Mouse (Mus musculus): ENCODE measurements around the gene Rnf144b. TPM values are rescaled to one million over a fixed set of nuclear protein-coding genes. Genes with fewer than 3 reads are reported as not detected.

Gene Rnf144b
- polyA plus RNA-seq, 1 experiment from 2014 or later: 2.3 TPM

DNA sequence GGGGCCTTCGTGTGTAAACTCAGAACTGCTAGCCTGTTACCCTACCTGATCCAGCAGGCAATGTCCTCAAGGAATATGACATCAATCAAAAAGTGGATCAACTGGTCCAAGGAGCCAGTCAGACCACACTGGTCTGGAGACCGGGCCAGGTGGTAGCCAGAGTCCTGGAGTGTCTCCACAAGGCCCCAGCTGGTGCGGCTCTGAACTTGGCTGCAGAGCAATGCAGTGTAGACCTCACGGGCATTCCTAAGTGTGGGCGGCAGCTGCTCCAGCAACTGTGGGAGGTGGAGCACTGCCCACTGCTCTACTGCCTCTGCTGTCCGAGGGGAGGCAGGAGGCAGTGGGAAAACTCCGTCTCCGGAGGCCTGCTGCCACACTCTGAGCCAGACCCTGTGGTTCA lies 55.7 kb downstream of the Rnf144b start:
- no peak overlapping the region for H3K4me2 ChIP-seq (ENCODE audit: low read length)
- 70% methylated on average over 8 of the region's 8 CpGs for WGBS

DNA sequence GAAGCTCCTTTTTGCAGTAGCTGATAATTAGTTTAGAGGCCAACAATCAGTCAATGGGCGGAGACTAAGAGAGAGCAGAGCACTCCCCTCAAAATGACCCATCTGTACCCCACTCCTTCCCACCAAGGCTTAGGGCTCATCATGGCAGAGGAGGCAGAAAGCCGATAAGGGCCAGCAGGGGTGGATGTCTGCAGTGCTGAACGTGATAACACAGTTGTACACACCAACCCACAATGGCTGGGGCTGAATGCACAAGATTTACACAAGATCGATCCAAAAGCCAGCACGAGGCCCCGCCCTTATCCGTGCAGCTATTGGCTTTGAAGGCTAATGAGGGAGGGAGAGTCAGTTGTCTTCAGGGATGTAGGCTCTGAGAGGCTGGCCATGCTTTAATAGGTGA lies 58.3 kb downstream of the Rnf144b start:
- Histone ChIP-seq H3K4me2 (ENCODE audit: low read length) (no peak overlapping the region), H3K4me3 (ENCODE audit: control insufficient read depth in 1 of 2, insufficient read depth in 1 of 2, low read depth in 1 of 2, low read length in 2 of 2) (no peak overlapping the region), H3K9ac (ENCODE audit: low read length) (no peak overlapping the region), H3K36me3 (ENCODE audit: control insufficient read depth, insufficient read depth, low read length) (no peaks in the 10 kb centered on the region), H3K27ac (replicated peaks in 1 of 2; ENCODE audit: control insufficient read depth in 1 of 2, insufficient read depth in 1 of 2, low read depth in 2 of 2, low read length in 2 of 2) (no peak overlapping the region), H3K4me1 (ENCODE audit: control insufficient read depth in 2 of 2, insufficient read depth in 2 of 2, low read length in 2 of 2) (peaks cover 7 to 21% of the 10 kb centered on the region in 2 experiments), H3K9me3 (ENCODE audit: control insufficient read depth, low read length) (no peaks in the 10 kb centered on the region), H3K27me3 (ENCODE audit: control insufficient read depth, insufficient read depth, low read length) (no peaks in the 10 kb centered on the region)
- WGBS: 80% methylated on average over 7 of the region's 7 CpGs
- no peak for ATAC-seq (ENCODE audit: insufficient number of reproducible peaks, insufficient read depth, low FRiP score, low read depth)

More for the DNA sequence above, 55.7 kb downstream of the Rnf144b start:
- H3K9ac ChIP-seq (ENCODE audit: low read length): no peak overlapping the region
- H3K27ac ChIP-seq (replicated peaks in 1 of 2; ENCODE audit: control insufficient read depth in 1 of 2, insufficient read depth in 1 of 2, low read depth in 2 of 2, low read length in 2 of 2): no peak overlapping the region
- H3K4me1 ChIP-seq (ENCODE audit: control insufficient read depth in 2 of 2, insufficient read depth in 2 of 2, low read length in 2 of 2): peaks cover 0 to 7% of the 10 kb centered on the region in 2 experiments; a peak in 1 of 4 replicates
- no peak overlapping the region for H3K4me3 ChIP-seq (ENCODE audit: control insufficient read depth in 1 of 2, insufficient read depth in 1 of 2, low read depth in 1 of 2, low read length in 2 of 2)
- no peaks in the 10 kb centered on the region for H3K36me3 ChIP-seq (ENCODE audit: control insufficient read depth, insufficient read depth, low read length)
- H3K9me3 ChIP-seq (ENCODE audit: control insufficient read depth, low read length): no peaks in the 10 kb centered on the region
- no peaks in the 10 kb centered on the region for H3K27me3 ChIP-seq (ENCODE audit: control insufficient read depth, insufficient read depth, low read length)
- ATAC-seq (ENCODE audit: insufficient number of reproducible peaks, insufficient read depth, low FRiP score, low read depth): no peak

DNA sequence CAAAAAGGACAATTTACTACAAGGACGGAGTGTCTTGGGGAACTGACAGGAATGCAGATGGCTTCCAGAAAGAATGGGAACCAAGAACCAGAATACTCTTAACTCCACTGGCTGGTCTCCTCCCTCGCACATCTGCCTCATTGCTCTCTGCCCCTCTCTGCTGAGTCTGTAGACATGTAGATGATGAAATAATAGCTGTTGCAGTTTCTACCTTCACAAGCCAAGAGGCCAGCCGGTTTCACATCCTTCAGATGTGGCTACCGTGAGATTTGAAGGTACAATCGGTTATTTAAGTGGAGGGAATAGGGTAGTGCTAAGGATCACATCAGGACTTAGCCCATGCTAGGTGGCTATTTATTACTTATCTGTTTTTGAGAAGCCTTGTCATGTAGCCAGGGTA lies 59.9 kb downstream of the Rnf144b start:
- H3K36me3 ChIP-seq (ENCODE audit: control insufficient read depth, insufficient read depth, low read length): no peaks in the 10 kb centered on the region
- WGBS: 88% methylated on average over 5 of the region's 5 CpGs
- no peak overlapping the region for H3K4me3 ChIP-seq (ENCODE audit: control insufficient read depth in 1 of 2, insufficient read depth in 1 of 2, low read depth in 1 of 2, low read length in 2 of 2)
- no peak for ATAC-seq (ENCODE audit: insufficient number of reproducible peaks, insufficient read depth, low FRiP score, low read depth)
- H3K9ac ChIP-seq (ENCODE audit: low read length): no peak overlapping the region
- no peak overlapping the region for H3K4me2 ChIP-seq (ENCODE audit: low read length)
- H3K27ac ChIP-seq (replicated peaks in 1 of 2; ENCODE audit: control insufficient read depth in 1 of 2, insufficient read depth in 1 of 2, low read depth in 2 of 2, low read length in 2 of 2): no peak overlapping the region
- H3K4me1 ChIP-seq (ENCODE audit: control insufficient read depth in 2 of 2, insufficient read depth in 2 of 2, low read length in 2 of 2): peaks cover 7 to 17% of the 10 kb centered on the region in 2 experiments
- H3K27me3 ChIP-seq (ENCODE audit: control insufficient read depth, insufficient read depth, low read length): no peaks in the 10 kb centered on the region
- H3K9me3 ChIP-seq (ENCODE audit: control insufficient read depth, low read length): no peaks in the 10 kb centered on the region

GRCm38 (mm10) chr13:47183033-47183730 lies 60.7 kb downstream of the Rnf144b start:
- no peaks in the 10 kb centered on the region for H3K27me3 ChIP-seq (ENCODE audit: control insufficient read depth, insufficient read depth, low read length)
- no peaks in the 10 kb centered on the region for H3K9me3 ChIP-seq (ENCODE audit: control insufficient read depth, low read length)
- H3K27ac ChIP-seq (replicated peaks in 1 of 2; ENCODE audit: control insufficient read depth in 1 of 2, insufficient read depth in 1 of 2, low read depth in 2 of 2, low read length in 2 of 2): peak overlapping the region; percentile 48 to 66; a peak in 3 of 4 replicates
- no peak overlapping the region for H3K9ac ChIP-seq (ENCODE audit: low read length)
- H3K4me2 ChIP-seq (ENCODE audit: low read length): peak overlapping the region; percentile 35
- no peaks in the 10 kb centered on the region for H3K36me3 ChIP-seq (ENCODE audit: control insufficient read depth, insufficient read depth, low read length)
- ATAC-seq (ENCODE audit: insufficient number of reproducible peaks, insufficient read depth, low FRiP score, low read depth): no peak
- peaks cover 7 to 17% of the 10 kb centered on the region in 2 experiments for H3K4me1 ChIP-seq (ENCODE audit: control insufficient read depth in 2 of 2, insufficient read depth in 2 of 2, low read length in 2 of 2)
- no peak overlapping the region for H3K4me3 ChIP-seq (ENCODE audit: control insufficient read depth in 1 of 2, insufficient read depth in 1 of 2, low read depth in 1 of 2, low read length in 2 of 2)
- WGBS: 80% methylated on average over 9 of the region's 9 CpGs

- Histone ChIP-seq H3K4me3 (ENCODE audit: control insufficient read depth in 1 of 2, insufficient read depth in 1 of 2, low read depth in 1 of 2, low read length in 2 of 2) (no peak overlapping the region), H3K27ac (replicated peaks in 1 of 2; ENCODE audit: control insufficient read depth in 1 of 2, insufficient read depth in 1 of 2, low read depth in 2 of 2, low read length in 2 of 2) (peak overlapping the region; percentile 48 to 66), H3K27me3 (ENCODE audit: control insufficient read depth, insufficient read depth, low read length) (no peaks in the 10 kb centered on the region), H3K4me2 (ENCODE audit: low read length) (peak overlapping the region; percentile 35), H3K36me3 (ENCODE audit: control insufficient read depth, insufficient read depth, low read length) (no peaks in the 10 kb centered on the region), H3K9me3 (ENCODE audit: control insufficient read depth, low read length) (no peaks in the 10 kb centered on the region), H3K9ac (ENCODE audit: low read length) (no peak overlapping the region), H3K4me1 (ENCODE audit: control insufficient read depth in 2 of 2, insufficient read depth in 2 of 2, low read length in 2 of 2) (peaks cover 7 to 17% of the 10 kb centered on the region in 2 experiments)
- no peak for ATAC-seq (ENCODE audit: insufficient number of reproducible peaks, insufficient read depth, low FRiP score, low read depth)
- 52% methylated on average over 9 of the region's 9 CpGs for WGBS
Observed at GRCm38 (mm10) chr13:47183771-47184170, 61.3 kb downstream of the Rnf144b start.

- H3K36me3 ChIP-seq (ENCODE audit: control insufficient read depth, insufficient read depth, low read length): no peaks in the 10 kb centered on the region
- no peak for ATAC-seq (ENCODE audit: insufficient number of reproducible peaks, insufficient read depth, low FRiP score, low read depth)
- H3K4me1 ChIP-seq (ENCODE audit: control insufficient read depth in 2 of 2, insufficient read depth in 2 of 2, low read length in 2 of 2): peaks cover 10 to 24% of the 10 kb centered on the region in 2 experiments
- no peak overlapping the region for H3K4me2 ChIP-seq (ENCODE audit: low read length)
- no peaks in the 10 kb centered on the region for H3K27me3 ChIP-seq (ENCODE audit: control insufficient read depth, insufficient read depth, low read length)
- WGBS: 89% methylated on average over 4 of the region's 4 CpGs
- H3K9ac ChIP-seq (ENCODE audit: low read length): no peak overlapping the region
- H3K4me3 ChIP-seq (ENCODE audit: control insufficient read depth in 1 of 2, insufficient read depth in 1 of 2, low read depth in 1 of 2, low read length in 2 of 2): no peak overlapping the region
- H3K27ac ChIP-seq (replicated peaks in 1 of 2; ENCODE audit: control insufficient read depth in 1 of 2, insufficient read depth in 1 of 2, low read depth in 2 of 2, low read length in 2 of 2): no peak overlapping the region
- H3K9me3 ChIP-seq (ENCODE audit: control insufficient read depth, low read length): no peaks in the 10 kb centered on the region
Observed at GRCm38 (mm10) chr13:47187836-47188235, 65.4 kb downstream of the Rnf144b start.

DNA sequence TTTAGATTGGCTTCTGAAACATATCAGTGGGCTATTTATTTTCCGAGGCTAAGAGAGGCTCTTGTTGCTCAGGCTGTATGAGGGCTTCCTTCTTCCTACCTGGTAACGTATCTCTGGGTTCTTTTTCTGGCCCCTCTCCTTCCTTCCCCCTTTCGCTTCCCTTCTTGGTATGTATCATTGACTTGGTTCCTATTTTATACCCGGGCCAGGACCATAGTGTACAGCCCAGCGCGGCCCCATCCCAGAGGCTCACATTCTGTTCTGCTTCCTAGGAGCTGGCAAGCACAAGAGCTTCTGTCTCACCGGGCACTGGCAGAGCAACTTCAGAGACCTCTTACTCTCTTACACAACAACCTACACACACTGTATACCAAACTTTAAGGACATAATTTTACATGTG lies 67.5 kb downstream of the Rnf144b start:
- Histone ChIP-seq H3K27me3 (ENCODE audit: control insufficient read depth, insufficient read depth, low read length) (no peaks in the 10 kb centered on the region), H3K27ac (replicated peaks in 1 of 2; ENCODE audit: control insufficient read depth in 1 of 2, insufficient read depth in 1 of 2, low read depth in 2 of 2, low read length in 2 of 2) (no peak overlapping the region), H3K9ac (ENCODE audit: low read length) (no peak overlapping the region), H3K9me3 (ENCODE audit: control insufficient read depth, low read length) (no peaks in the 10 kb centered on the region), H3K4me2 (ENCODE audit: low read length) (no peak overlapping the region), H3K4me3 (ENCODE audit: control insufficient read depth in 1 of 2, insufficient read depth in 1 of 2, low read depth in 1 of 2, low read length in 2 of 2) (no peak overlapping the region), H3K4me1 (ENCODE audit: control insufficient read depth in 2 of 2, insufficient read depth in 2 of 2, low read length in 2 of 2) (peaks cover 6 to 17% of the 10 kb centered on the region in 2 experiments; a peak in 3 of 4 replicates), H3K36me3 (ENCODE audit: control insufficient read depth, insufficient read depth, low read length) (no peaks in the 10 kb centered on the region)
- 70% methylated on average over 7 of the region's 7 CpGs for WGBS
- no peak for ATAC-seq (ENCODE audit: insufficient number of reproducible peaks, insufficient read depth, low FRiP score, low read depth)

DNA sequence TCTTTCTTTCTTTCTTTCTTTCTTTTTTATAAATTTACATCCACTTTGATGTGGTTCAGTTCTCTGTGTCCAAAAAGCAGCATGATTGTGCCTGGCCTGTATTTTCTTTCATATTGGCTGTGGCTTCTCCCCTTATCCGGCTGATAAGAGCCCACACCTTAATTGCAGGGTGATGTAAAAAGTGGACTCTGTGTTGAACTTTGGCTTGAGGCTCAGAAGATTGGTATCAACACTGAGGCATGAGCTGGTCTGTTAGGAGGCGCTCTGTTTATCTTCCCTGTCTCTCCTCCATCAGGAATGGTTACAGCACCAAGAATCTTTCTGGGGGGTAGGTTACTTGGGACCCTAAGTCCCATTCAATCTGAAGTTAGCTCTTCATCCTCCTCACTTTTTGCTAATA lies 69.7 kb downstream of the Rnf144b start:
- peaks cover 6 to 17% of the 10 kb centered on the region in 2 experiments; a peak in 3 of 4 replicates for H3K4me1 ChIP-seq (ENCODE audit: control insufficient read depth in 2 of 2, insufficient read depth in 2 of 2, low read length in 2 of 2)
- H3K4me3 ChIP-seq (ENCODE audit: control insufficient read depth in 1 of 2, insufficient read depth in 1 of 2, low read depth in 1 of 2, low read length in 2 of 2): no peak overlapping the region
- no peak for ATAC-seq (ENCODE audit: insufficient number of reproducible peaks, insufficient read depth, low FRiP score, low read depth)
- no peaks in the 10 kb centered on the region for H3K27me3 ChIP-seq (ENCODE audit: control insufficient read depth, insufficient read depth, low read length)
- no peak overlapping the region for H3K27ac ChIP-seq (replicated peaks in 1 of 2; ENCODE audit: control insufficient read depth in 1 of 2, insufficient read depth in 1 of 2, low read depth in 2 of 2, low read length in 2 of 2)
- no peaks in the 10 kb centered on the region for H3K36me3 ChIP-seq (ENCODE audit: control insufficient read depth, insufficient read depth, low read length)
- 61% methylated on average over 2 of the region's 2 CpGs for WGBS
- H3K4me2 ChIP-seq (ENCODE audit: low read length): no peak overlapping the region
- no peak overlapping the region for H3K9ac ChIP-seq (ENCODE audit: low read length)
- no peaks in the 10 kb centered on the region for H3K9me3 ChIP-seq (ENCODE audit: control insufficient read depth, low read length)
